Mouse (Mus musculus) hindbrain, embryonic 12.5 days (tissue): ENCODE measurements at regions not wholly inside any gene's neighbourhood (a gene's known extent, or its start where the extent isn't known, plus 50 kb on each side); places are given as distances from the start of the nearest gene placed in this dataset.
A peak's percentile ranks its signal among the peaks of the same experiment; 100 is the strongest.

Experiments used
- ATAC-seq: fragments of 200-750 bp; cut with Nextera tagmentation; 2 replicates; pipeline ENCODE4 v1.8.0; 2017; ENCODE audit warnings: moderate TSS enrichment; ENCODE audit not compliant: low FRiP score
- H3K27ac ChIP-seq: fragments of 300-500 bp; sonication (generic); 2 replicates; pipeline ENCODE4 v1.5.1; 2016; ENCODE audit warnings: mild to moderate bottlenecking
- H3K27me3 ChIP-seq: fragments of 300-500 bp; sonication (generic); 2 replicates; pipeline ENCODE4 v1.6.1; 2016; ENCODE audit warnings: mild to moderate bottlenecking
- H3K36me3 ChIP-seq: fragments of 300-500 bp; sonication (generic); 2 replicates; pipeline ENCODE4 v1.6.1; 2016; ENCODE audit warnings: mild to moderate bottlenecking
- H3K4me1 ChIP-seq: fragments of 300-500 bp; sonication (generic); 2 replicates; pipeline ENCODE4 v1.6.1; 2016
- H3K4me2 ChIP-seq: fragments of 300-500 bp; sonication (generic); replicated peaks from 2 replicates; pipeline ENCODE4 v1.6.1; 2016; ENCODE audit warnings: mild to moderate bottlenecking
- H3K4me3 ChIP-seq: fragments of 300-500 bp; sonication (generic); 2 replicates; pipeline ENCODE4 v1.5.1; 2016; ENCODE audit warnings: mild to moderate bottlenecking
- H3K9ac ChIP-seq: fragments of 300-500 bp; sonication (generic); 2 replicates; pipeline ENCODE4 v1.6.1; 2016; ENCODE audit warnings: mild to moderate bottlenecking, moderate library complexity
- H3K9me3 ChIP-seq: fragments of 300-500 bp; sonication (generic); replicated peaks from 2 replicates; pipeline ENCODE4 v1.6.1; 2016; ENCODE audit warnings: mild to moderate bottlenecking
- WGBS: fragments of 180-500 bp; shearing (Covaris S2); methylation state at CpG from one replicate; pipeline ENCODE4 v1.1.7; 2016; 5-methylcytosine and 5-hydroxymethylcytosine counted together

DNA sequence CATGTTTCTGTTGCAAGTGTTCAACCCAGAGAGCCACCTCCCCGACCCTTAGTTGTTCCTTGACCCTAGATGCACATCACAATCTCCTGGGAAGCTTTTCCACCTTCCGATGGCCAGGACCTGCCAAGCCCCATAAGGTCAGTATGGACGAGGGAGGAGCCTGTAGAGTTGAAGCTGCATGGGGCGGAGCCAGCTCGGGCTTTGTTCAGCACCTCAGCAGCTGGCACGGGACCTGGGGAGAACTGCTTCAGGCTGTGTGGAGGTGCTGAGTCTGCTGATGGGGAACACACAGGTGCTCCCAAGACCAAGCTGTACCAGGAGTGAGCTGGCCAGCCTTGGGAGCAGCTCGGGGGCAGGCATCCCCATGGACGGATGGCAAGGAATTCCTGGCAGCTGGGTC is 267.6 kb downstream of the Sox9 start:
- 64% methylated on average over 8 of the region's 8 CpGs for WGBS
- Histone ChIP-seq H3K4me2 (no peak overlapping the region), H3K27ac (no peak overlapping the region), H3K27me3 (no peaks in the 10 kb centered on the region), H3K4me3 (no peak overlapping the region), H3K9me3 (no peaks in the 10 kb centered on the region), H3K9ac (no peak overlapping the region), H3K36me3 (no peaks in the 10 kb centered on the region), H3K4me1 (peaks cover 48% of the 10 kb centered on the region)
- ATAC-seq = no peak

DNA sequence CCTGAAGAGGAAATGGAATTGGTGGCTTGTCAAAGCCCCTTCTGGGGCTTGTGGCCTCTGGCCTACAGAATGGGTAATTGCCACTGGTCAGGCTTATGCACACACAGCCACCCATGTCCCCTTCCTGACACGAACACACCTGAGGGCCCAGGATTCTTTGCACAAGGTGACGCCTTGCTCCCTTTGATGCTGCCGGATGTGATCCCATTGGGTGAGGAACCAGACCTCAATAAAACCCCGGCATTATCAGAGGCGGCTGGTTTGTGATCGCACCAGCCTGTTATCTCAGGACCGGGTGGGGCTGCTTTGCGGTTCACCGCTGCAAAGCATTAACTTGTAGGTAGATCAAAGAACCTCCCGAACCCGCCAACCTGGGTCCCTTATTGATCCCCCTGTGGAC is 270.5 kb downstream of the Sox9 start:
- 97% methylated on average over 11 of the region's 11 CpGs for WGBS
- no peaks in the 10 kb centered on the region for H3K27me3 ChIP-seq
- H3K36me3 ChIP-seq = no peaks in the 10 kb centered on the region
- peaks cover 36% of the 10 kb centered on the region for H3K4me1 ChIP-seq
- no peak overlapping the region for H3K4me2 ChIP-seq
- no peak for ATAC-seq
- H3K27ac ChIP-seq = no peak overlapping the region
- no peak overlapping the region for H3K9ac ChIP-seq
- H3K9me3 ChIP-seq = no peaks in the 10 kb centered on the region
- H3K4me3 ChIP-seq = no peak overlapping the region

DNA sequence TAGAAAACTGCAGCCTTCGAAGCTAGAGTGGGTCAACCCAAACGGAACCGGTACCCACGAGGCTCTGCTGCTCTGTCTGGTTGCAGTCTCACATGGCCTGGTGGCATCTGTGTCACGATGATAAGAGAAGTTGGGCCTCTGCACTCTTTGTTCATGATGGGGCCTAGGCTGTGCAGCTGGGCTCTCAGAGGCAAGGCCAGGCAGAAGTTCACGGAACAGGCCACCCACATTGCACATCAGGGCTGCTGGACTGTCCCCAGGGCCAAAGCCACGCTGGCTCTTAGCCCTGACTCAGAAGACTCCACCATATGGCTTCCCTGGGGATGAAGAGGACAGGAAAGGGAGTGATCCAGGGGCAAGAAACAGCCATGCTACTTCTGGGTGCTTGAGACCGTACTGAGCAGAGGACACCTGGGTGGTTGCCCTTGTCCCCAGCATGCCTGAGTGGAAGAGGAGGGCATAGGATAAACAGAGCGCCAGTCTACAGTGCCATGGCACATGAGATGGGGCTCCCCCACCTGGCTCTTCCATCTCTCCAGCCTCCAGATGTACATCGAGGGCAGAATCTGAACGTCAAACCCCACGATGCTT is 274.1 kb downstream of the Sox9 start:
- Histone ChIP-seq H3K27ac (no peak overlapping the region; the same call in 1 of the 2 replicates), H3K36me3 (no peaks in the 10 kb centered on the region), H3K4me2 (no peak overlapping the region), H3K9me3 (no peaks in the 10 kb centered on the region), H3K9ac (no peak overlapping the region), H3K27me3 (no peaks in the 10 kb centered on the region; the same call in 1 of the 2 replicates), H3K4me3 (no peak overlapping the region), H3K4me1 (peaks cover 22% of the 10 kb centered on the region)
- WGBS = 70% methylated on average over 12 of the region's 12 CpGs
- ATAC-seq = peak; percentile 32; the same call in 1 of the 2 replicates

DNA sequence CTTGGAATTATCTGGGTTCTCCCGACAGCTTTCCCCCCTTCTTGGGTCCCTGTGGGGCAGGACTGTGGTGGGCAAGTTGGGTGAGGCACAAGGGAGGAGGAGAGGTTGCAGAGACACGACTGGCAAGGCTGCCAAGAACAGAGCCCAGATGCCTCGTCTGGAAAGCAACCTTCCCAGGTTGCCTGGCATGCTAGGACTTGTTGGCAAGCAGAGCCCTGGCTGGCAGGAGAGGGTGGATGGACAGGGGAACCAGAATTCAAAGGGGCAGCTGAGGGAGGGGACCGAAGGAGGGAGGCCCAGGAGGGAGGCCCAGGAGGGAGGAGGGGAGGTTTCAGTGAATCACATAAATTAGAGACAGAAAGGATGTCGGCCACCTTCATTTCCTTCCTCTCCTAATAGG is 274.8 kb downstream of the Sox9 start:
- Histone ChIP-seq H3K9ac (peak overlapping the region; percentile 47; the same call in 1 of the 2 replicates), H3K4me2 (no peak overlapping the region), H3K27ac (peak overlapping the region; percentile 71), H3K27me3 (no peaks in the 10 kb centered on the region; the same call in 1 of the 2 replicates), H3K9me3 (no peaks in the 10 kb centered on the region), H3K4me3 (no peak overlapping the region), H3K36me3 (no peaks in the 10 kb centered on the region), H3K4me1 (peaks cover 22% of the 10 kb centered on the region)
- ATAC-seq = peak; percentile 72
- 15% methylated on average over 5 of the region's 5 CpGs for WGBS

DNA sequence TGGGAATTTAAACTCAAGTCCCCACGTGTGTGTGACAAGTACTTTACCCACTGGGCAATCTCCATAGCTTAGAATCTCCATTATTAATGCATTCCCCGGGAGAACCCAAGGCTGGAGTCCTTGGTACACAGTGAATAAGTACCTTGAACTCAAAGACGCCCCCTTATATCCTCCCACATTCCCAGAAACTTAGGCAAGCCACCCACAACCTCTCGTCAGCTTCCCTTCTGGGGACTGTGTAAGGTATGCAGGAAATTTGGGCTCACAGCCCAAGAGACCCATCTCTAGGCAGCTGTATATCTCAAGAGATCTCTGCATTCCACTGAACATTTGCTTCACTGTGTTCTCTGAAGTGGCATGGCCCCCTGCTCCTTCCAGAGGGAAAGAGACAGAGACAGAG is 288.3 kb downstream of the Sox9 start:
- Histone ChIP-seq H3K27me3 (no peaks in the 10 kb centered on the region), H3K27ac (no peak overlapping the region), H3K4me2 (no peak overlapping the region), H3K9me3 (no peaks in the 10 kb centered on the region), H3K4me1 (peaks cover 12% of the 10 kb centered on the region), H3K36me3 (no peaks in the 10 kb centered on the region), H3K4me3 (no peak overlapping the region), H3K9ac (no peak overlapping the region)
- 87% methylated on average over 4 of the region's 4 CpGs for WGBS
- no peak for ATAC-seq

DNA sequence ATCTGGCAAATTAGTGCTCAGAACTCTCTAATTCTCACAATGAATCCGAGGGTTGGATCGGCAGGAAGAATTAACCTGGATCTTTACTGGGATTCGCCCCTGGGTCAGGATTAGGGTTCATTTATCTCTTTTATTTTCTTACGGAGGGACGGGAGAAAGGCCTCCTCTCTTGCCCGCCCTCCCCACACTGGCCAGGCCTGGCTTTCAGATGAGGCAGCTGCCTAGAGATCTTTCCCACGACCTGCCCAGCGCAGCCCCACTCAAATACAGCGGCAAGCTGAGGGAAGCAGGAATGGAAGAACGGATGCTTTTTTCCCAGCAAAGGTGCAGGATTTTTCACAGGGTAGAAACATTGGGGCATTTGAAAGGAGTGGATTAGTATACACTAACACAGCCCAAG is 289.9 kb downstream of the Sox9 start:
- Histone ChIP-seq H3K27me3 (no peaks in the 10 kb centered on the region), H3K4me1 (peaks cover 7% of the 10 kb centered on the region), H3K4me3 (no peak overlapping the region), H3K36me3 (no peaks in the 10 kb centered on the region; the same call in 1 of the 2 replicates), H3K27ac (no peak overlapping the region), H3K9ac (no peak overlapping the region), H3K4me2 (no peak overlapping the region), H3K9me3 (no peaks in the 10 kb centered on the region)
- no peak for ATAC-seq
- WGBS = 49% methylated on average over 10 of the region's 10 CpGs

DNA sequence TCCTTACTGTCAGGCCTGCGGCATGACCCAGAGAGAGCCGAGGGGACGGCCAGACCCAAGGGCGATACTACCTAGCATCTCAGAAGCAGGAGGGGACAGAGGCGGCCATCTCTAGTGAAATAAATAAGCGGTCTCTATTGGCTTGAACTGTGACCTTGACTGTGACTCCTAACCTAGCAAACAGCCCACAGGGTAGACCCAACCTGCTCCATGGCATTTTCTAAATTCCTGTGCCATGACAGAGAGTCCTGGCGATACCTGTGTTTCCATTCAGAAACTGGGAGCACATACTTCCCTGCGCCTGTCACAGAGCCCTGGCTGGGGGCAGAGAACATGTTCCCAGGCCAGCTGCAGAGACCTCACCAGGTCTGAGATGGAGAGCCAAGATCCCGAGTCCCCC is 292.3 kb downstream of the Sox9 start:
- no peaks in the 10 kb centered on the region for H3K9me3 ChIP-seq
- peaks cover 7% of the 10 kb centered on the region for H3K4me1 ChIP-seq
- H3K4me3 ChIP-seq = no peak overlapping the region
- H3K4me2 ChIP-seq = no peak overlapping the region
- WGBS = 91% methylated on average over 9 of the region's 9 CpGs
- no peak overlapping the region for H3K27ac ChIP-seq
- H3K36me3 ChIP-seq = no peaks in the 10 kb centered on the region; the same call in 1 of the 2 replicates
- no peak overlapping the region for H3K9ac ChIP-seq
- no peak for ATAC-seq
- no peaks in the 10 kb centered on the region for H3K27me3 ChIP-seq

DNA sequence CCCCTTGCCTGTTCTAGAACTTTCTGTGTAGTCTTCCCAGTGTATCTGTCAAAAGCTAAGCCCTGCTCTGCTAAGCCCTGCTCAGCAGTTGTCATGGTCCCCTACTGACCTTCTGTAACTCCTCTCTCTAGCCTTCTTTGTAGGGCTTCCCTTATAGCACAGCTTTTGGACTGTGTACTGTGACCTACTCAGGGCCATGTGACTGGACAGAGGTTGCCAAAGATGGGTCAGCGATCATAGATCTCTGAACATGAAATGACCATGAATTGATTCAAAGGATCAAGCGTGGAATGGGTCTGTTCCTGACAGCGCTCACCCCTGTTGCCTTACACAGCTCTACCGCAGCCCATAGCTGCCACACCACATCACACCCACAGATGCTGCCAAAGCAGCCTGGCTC is 294.3 kb downstream of the Sox9 start:
- no peak for ATAC-seq
- Histone ChIP-seq H3K36me3 (no peaks in the 10 kb centered on the region; the same call in 1 of the 2 replicates), H3K27me3 (no peaks in the 10 kb centered on the region), H3K9me3 (no peaks in the 10 kb centered on the region), H3K9ac (no peak overlapping the region), H3K4me3 (no peak overlapping the region), H3K27ac (no peak overlapping the region), H3K4me2 (no peak overlapping the region), H3K4me1 (peaks cover 9% of the 10 kb centered on the region)
- WGBS = 94% methylated on average over 4 of the region's 4 CpGs

DNA sequence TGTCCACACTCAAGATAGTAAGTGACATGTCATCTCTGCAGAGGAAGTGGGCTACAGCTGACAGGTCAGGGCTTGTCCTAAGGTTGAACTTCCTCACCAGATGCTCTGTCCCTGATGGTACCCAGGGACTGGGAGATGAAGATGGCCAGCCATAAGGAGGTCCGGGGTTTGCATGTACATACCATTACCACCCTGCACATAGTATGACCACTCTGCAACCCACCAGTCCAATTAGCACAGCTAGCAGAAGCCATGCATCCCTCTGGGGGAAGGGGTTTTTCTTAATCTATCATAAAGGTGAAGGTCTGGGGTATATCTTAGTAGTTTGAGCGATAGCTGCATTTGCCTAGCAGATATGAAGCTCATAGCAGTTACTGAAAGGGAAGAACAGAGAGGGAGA is 298.3 kb downstream of the Sox9 start:
- no peak for ATAC-seq
- Histone ChIP-seq H3K36me3 (no peaks in the 10 kb centered on the region; the same call in 1 of the 2 replicates), H3K4me1 (peaks cover 6% of the 10 kb centered on the region; the same call in 1 of the 2 replicates), H3K27ac (no peak overlapping the region), H3K4me3 (no peak overlapping the region), H3K27me3 (no peaks in the 10 kb centered on the region), H3K9me3 (no peaks in the 10 kb centered on the region), H3K9ac (no peak overlapping the region), H3K4me2 (no peak overlapping the region)
- 93% methylated on average over 2 of the region's 2 CpGs for WGBS

DNA sequence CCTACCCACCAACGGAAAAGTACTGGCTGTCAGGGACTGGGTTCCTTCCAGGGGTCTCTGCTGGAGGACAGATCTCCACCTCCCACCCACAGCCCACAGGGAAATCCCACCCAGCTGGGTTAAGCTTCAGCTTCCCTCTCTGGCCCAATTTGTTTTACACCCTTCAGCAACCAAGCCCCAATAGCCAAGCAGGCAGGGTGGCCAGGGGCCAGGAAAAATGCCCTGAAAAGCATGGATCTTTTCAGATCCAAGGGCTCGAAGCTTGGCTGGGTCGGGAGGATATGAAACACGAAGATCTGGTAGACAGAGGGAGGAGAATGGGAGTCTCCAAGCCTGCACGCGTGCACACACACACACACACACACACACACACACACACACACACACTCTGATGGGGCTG is 302.4 kb downstream of the Sox9 start:
- 93% methylated on average over 6 of the region's 6 CpGs for WGBS
- Histone ChIP-seq H3K4me3 (no peak overlapping the region), H3K27ac (no peak overlapping the region), H3K4me1 (peaks cover 14% of the 10 kb centered on the region), H3K4me2 (no peak overlapping the region), H3K9ac (no peak overlapping the region), H3K9me3 (no peaks in the 10 kb centered on the region), H3K27me3 (no peaks in the 10 kb centered on the region), H3K36me3 (no peaks in the 10 kb centered on the region)
- no peak for ATAC-seq

DNA sequence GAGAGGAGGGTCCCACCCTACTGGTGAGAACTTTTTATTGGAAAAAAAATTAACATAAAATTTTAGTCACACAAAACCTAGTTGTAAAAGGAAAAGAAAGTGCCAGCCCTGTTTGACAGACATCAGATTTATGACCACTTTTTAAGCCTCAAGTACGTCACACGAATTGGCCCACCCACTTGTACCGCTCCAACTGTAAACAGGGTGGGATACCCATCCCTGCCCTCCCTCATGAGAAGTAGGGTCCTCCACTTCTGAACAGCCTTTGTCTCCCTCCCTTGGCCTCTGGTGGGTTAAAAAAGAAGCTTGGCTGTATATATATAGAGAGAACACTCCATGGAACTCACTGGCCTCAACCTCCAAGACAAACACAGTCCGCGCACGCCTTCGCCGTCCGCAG is 303.5 kb downstream of the Sox9 start:
- Histone ChIP-seq H3K27ac (no peak overlapping the region), H3K4me1 (peaks cover 14% of the 10 kb centered on the region), H3K4me3 (no peak overlapping the region), H3K9me3 (no peaks in the 10 kb centered on the region), H3K4me2 (no peak overlapping the region), H3K36me3 (no peaks in the 10 kb centered on the region), H3K27me3 (no peaks in the 10 kb centered on the region), H3K9ac (no peak overlapping the region)
- no peak for ATAC-seq
- WGBS = 91% methylated on average over 9 of the region's 9 CpGs

DNA sequence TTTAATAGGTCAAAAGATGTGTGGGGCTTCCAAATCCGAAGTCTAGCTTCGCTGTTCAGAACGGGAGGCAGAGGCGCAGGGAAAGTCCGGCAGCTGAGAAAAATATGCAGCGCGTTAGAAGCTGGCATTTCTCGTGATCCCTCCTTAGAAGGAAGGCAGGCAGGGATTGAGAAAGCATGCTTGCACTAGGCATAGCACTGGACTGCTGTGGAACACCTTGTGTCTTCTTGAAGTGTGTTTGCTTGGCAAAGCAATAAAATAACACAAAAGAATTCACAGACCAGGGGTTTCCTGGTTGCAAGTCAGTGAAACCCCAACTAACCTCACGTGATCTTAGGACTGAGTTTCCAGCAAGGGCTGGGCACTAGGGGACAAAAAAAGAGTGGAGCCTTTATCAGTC is 305.1 kb downstream of the Sox9 start:
- no peak for ATAC-seq
- no peak overlapping the region for H3K27ac ChIP-seq
- H3K4me1 ChIP-seq = peaks cover 8% of the 10 kb centered on the region
- 70% methylated on average over 9 of the region's 9 CpGs for WGBS
- no peak overlapping the region for H3K4me3 ChIP-seq
- no peaks in the 10 kb centered on the region for H3K36me3 ChIP-seq
- H3K27me3 ChIP-seq = no peaks in the 10 kb centered on the region
- no peaks in the 10 kb centered on the region for H3K9me3 ChIP-seq
- 0 out of 2 replicates have a peak overlapping the region, but pooled peaks have one; percentile 4 for H3K4me2 ChIP-seq
- H3K9ac ChIP-seq = no peak overlapping the region; the same call in 1 of the 2 replicates

DNA sequence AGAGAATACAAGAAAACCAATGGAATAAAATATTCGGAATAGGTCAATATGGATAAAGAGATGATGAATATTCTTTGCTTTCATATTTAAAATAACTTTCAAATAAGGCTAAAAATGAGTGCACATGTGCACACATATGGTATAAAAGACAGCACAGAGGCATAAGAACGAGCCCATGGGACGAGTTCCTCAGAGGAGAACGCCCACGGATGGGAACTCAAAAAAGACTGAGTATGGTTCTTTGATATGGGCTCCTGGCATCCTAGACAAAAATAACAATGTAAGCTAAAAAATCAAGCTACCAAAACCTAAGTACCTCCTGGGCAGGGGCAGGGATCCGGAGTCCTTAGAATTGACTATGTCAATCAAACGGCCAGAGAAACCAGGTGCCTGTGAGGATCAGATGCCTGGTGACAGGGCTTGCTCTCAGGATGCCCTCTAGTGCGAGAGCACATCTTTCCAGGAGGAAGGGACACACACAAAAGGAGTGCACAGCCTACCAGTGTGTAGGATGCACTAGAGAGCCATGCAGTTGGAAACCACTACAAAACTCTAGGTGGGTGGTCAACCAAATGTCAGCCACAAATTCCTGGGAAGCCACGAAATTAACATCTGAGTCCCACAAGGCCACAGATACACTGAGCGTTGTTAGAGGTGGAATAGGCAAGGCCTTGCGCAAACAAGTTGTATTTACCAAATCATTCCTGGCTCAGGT is 307.8 kb downstream of the Sox9 start:
- Histone ChIP-seq H3K4me1 (peaks cover 15% of the 10 kb centered on the region), H3K9ac (no peak overlapping the region), H3K36me3 (no peaks in the 10 kb centered on the region), H3K9me3 (no peaks in the 10 kb centered on the region), H3K4me2 (no peak overlapping the region), H3K4me3 (no peak overlapping the region), H3K27ac (no peak overlapping the region), H3K27me3 (no peaks in the 10 kb centered on the region)
- WGBS = 88% methylated on average over 11 of the region's 11 CpGs
- no peak for ATAC-seq
